Mouse (Mus musculus) erythroblast, embryonic 14.5 days (primary cell): ENCODE data around the gene Mtus2.

Experiments used
- GATA1 ChIP-seq: IDR thresholded peaks from 2 replicates; pipeline ENCODE4 v1.6.1; 2012; ENCODE audit warnings: low read length, inconsistent platforms, mixed read lengths
- TAL1 ChIP-seq: IDR thresholded peaks from 3 replicates; pipeline ENCODE4 v1.6.1; 2012; ENCODE audit warnings: low read length, inconsistent platforms, mixed read lengths

- no peak for TF ChIP-seq GATA1
- no peak for TF ChIP-seq TAL1
Observed at GRCm38 (mm10) chr5:148083541-148083940, 126.4 kb downstream of the Mtus2 start.
